Mouse (Mus musculus) forebrain, embryonic 11.5 days (tissue): ENCODE results near the gene Pxylp1. TPM values are rescaled to one million over a fixed set of nuclear protein-coding genes. Genes with fewer than 3 reads are reported as not detected.

ENCODE experiments used
- ATAC-seq: fragments of 200-750 bp; cut with Nextera tagmentation; replicated peaks from 2 replicates; pipeline ENCODE4 v1.8.0; 2017; ENCODE audit warnings: moderate TSS enrichment; ENCODE audit not compliant: low FRiP score
- DNase-seq: peaks from one replicate; pipeline ENCODE4 v3.0.0-alpha.2; 2017; ENCODE audit warnings: low spot score
- H3K27ac ChIP-seq: fragments of 300-500 bp; sonication (generic); 2 replicates; pipeline ENCODE4 v1.5.1; 2014; ENCODE audit warnings: low read depth, low read length
- H3K27me3 ChIP-seq: fragments of 300-500 bp; sonication (generic); 2 replicates; pipeline ENCODE4 v1.6.1; 2014; ENCODE audit warnings: mild to moderate bottlenecking, low read length, mixed read lengths; ENCODE audit not compliant: control insufficient read depth, insufficient read depth
- H3K36me3 ChIP-seq: fragments of 300-500 bp; sonication (generic); 2 replicates; pipeline ENCODE4 v1.6.1; 2014; ENCODE audit warnings: mild to moderate bottlenecking, low read length, moderate library complexity, mixed read lengths; ENCODE audit not compliant: control insufficient read depth, insufficient read depth
- H3K4me1 ChIP-seq: fragments of 300-500 bp; sonication (generic); replicated peaks from 2 replicates; pipeline ENCODE4 v1.6.1; 2014; ENCODE audit warnings: low read length, mixed read lengths; ENCODE audit not compliant: control insufficient read depth, insufficient read depth
- H3K4me2 ChIP-seq: fragments of 300-500 bp; sonication (generic); 2 replicates; pipeline ENCODE4 v1.6.1; 2014; ENCODE audit warnings: low read depth, mild to moderate bottlenecking, low read length, moderate library complexity, mixed read lengths; ENCODE audit not compliant: severe bottlenecking
- H3K4me3 ChIP-seq: fragments of 300-500 bp; sonication (generic); 2 replicates; pipeline ENCODE4 v1.5.1; 2014; ENCODE audit warnings: low read depth, low read length
- H3K9ac ChIP-seq: fragments of 300-500 bp; sonication (generic); 2 replicates; pipeline ENCODE4 v1.6.1; 2014; ENCODE audit warnings: low read length
- H3K9me3 ChIP-seq: fragments of 300-500 bp; sonication (generic); 2 replicates; pipeline ENCODE4 v1.6.1; 2016; ENCODE audit warnings: low read length, mixed read lengths; ENCODE audit not compliant: control insufficient read depth
- WGBS: fragments of 180-500 bp; shearing (Covaris S2); extraction: QIAGEN DNeasy Blood & Tissue Kit; methylation state at CpG from one replicate; pipeline ENCODE4 v1.1.7; 2014; 5-methylcytosine and 5-hydroxymethylcytosine counted together
- polyA plus RNA-seq: library from polyadenylated mRNA; unstranded; fragments of >200 nt; fragmentation: Nextera tagmentation; extraction: Ambion mirVana; gene quantifications from 2 replicates; pipeline ENCODE4 v1.2.1, GENCODE M21; 2014

Gene Pxylp1
- polyA plus RNA-seq, 1 experiment from 2014 or later, result 34.0 TPM

GRCm38 (mm10) chr9:96916620-96917538 is 24.4 kb upstream of the Pxylp1 start:
- Histone ChIP-seq H3K4me3 (no peak overlapping the region), H3K4me2 (no peak overlapping the region), H3K27me3 (no peaks in the 10 kb centered on the region), H3K27ac (no peak overlapping the region), H3K9ac (no peak overlapping the region), H3K4me1 (no peaks in the 10 kb centered on the region; the same call in 1 of the 2 replicates), H3K36me3 (no peaks in the 10 kb centered on the region), H3K9me3 (no peaks in the 10 kb centered on the region; the same call in 1 of the 2 replicates)
- ATAC-seq (peak; percentile 85), DNase-seq (peak; percentile 97)
- 40% methylated on average over 27 of the region's 27 CpGs for WGBS

DNA sequence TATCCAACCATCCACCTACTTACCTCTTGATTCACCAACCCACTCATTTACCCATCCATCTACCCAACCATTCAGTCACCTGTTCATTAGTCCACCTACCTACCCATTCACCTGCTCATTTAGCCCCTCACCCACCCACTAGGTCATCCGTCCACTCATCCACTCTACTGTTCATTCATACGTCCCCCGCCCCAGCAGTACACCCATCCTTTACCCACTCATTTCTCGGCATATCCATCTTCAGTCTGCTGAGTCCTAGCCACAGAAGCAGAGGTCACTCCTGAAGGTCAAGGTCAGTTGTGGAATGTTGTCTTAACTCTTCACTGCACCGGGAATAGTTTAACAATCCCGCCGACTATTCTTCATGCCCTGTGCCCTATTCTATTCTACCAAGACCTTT is 23.6 kb upstream of the Pxylp1 start:
- no peaks in the 10 kb centered on the region for H3K36me3 ChIP-seq
- no peak overlapping the region for H3K27ac ChIP-seq
- H3K4me3 ChIP-seq, result no peak overlapping the region
- H3K27me3 ChIP-seq, result no peaks in the 10 kb centered on the region
- ATAC-seq (peak; percentile 31; the same call in 1 of the 2 replicates), DNase-seq (no peak)
- H3K4me2 ChIP-seq, result no peak overlapping the region
- no peaks in the 10 kb centered on the region; the same call in 1 of the 2 replicates for H3K4me1 ChIP-seq
- no peaks in the 10 kb centered on the region; the same call in 1 of the 2 replicates for H3K9me3 ChIP-seq
- no peak overlapping the region for H3K9ac ChIP-seq
- 63% methylated on average over 7 of the region's 7 CpGs for WGBS

DNA sequence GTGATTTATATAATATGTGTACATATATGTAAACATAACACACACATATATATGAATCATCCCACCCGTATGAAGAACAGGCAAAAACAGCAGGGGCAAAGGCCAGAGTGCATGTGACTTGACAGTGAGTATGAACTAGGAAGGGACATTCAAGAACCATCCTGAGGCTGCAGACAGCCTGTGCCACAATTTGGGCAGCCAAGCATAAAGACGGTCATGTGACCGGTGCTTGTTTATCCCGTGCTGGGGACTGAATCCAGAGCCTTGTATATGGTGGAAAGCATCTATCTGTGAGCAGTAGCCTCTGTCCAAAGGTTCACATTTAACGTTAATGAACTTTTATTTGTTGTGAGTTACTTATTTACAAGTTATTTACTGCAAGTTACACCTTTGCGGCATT is 22.4 kb upstream of the Pxylp1 start:
- WGBS, result 81% methylated on average over 6 of the region's 6 CpGs
- H3K27me3 ChIP-seq, result no peaks in the 10 kb centered on the region
- no peaks in the 10 kb centered on the region; the same call in 1 of the 2 replicates for H3K4me1 ChIP-seq
- H3K4me3 ChIP-seq, result no peak overlapping the region
- no peak for DNase-seq
- H3K4me2 ChIP-seq, result no peak overlapping the region
- no peak overlapping the region for H3K9ac ChIP-seq
- H3K36me3 ChIP-seq, result no peaks in the 10 kb centered on the region
- ATAC-seq, result no peak
- H3K9me3 ChIP-seq, result no peaks in the 10 kb centered on the region; the same call in 1 of the 2 replicates
- H3K27ac ChIP-seq, result no peak overlapping the region

GRCm38 (mm10) chr9:96914005-96914404 is 21.5 kb upstream of the Pxylp1 start:
- ATAC-seq (no peak), DNase-seq (no peak)
- no peak overlapping the region for H3K4me2 ChIP-seq
- no peaks in the 10 kb centered on the region for H3K27me3 ChIP-seq
- H3K9ac ChIP-seq, result no peak overlapping the region
- no peaks in the 10 kb centered on the region; the same call in 1 of the 2 replicates for H3K4me1 ChIP-seq
- WGBS, result 83% methylated on average over 3 of the region's 3 CpGs
- H3K4me3 ChIP-seq, result no peak overlapping the region
- no peaks in the 10 kb centered on the region for H3K36me3 ChIP-seq
- H3K9me3 ChIP-seq, result no peaks in the 10 kb centered on the region
- H3K27ac ChIP-seq, result no peak overlapping the region

- H3K9me3 ChIP-seq, result no peaks in the 10 kb centered on the region
- ATAC-seq (no peak), DNase-seq (no peak)
- H3K27me3 ChIP-seq, result no peaks in the 10 kb centered on the region
- no peaks in the 10 kb centered on the region for H3K4me1 ChIP-seq
- H3K36me3 ChIP-seq, result no peaks in the 10 kb centered on the region
- no peak overlapping the region for H3K4me2 ChIP-seq
- 81% methylated on average over 1 of the region's 1 CpGs for WGBS
- H3K4me3 ChIP-seq, result no peak overlapping the region
- H3K9ac ChIP-seq, result no peak overlapping the region
- H3K27ac ChIP-seq, result no peak overlapping the region
Measured at GRCm38 (mm10) chr9:96909503-96909902, 17.0 kb upstream of the Pxylp1 start.

DNA sequence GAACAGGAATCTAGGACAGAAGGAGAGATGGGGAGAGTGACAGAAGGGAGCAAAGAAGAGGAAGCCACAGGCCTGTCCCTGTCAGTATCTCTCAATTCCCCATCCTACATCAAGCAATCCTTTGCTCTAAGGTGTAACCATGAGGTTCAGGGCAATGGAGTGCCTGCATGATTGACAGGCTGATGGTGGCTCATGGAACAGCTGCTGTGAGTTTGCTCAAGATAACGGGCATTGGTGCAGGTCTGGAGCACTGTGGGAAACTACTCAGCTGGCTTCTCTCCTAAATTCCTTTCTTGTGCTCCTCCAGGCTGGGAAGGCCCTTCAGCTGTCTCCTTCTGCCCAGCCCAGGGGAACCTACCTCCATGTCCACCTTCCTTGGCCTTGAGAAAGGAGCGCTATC is 16.3 kb upstream of the Pxylp1 start:
- Histone ChIP-seq H3K27ac (no peak overlapping the region), H3K4me2 (no peak overlapping the region), H3K9ac (no peak overlapping the region), H3K4me1 (no peaks in the 10 kb centered on the region), H3K36me3 (no peaks in the 10 kb centered on the region), H3K27me3 (no peaks in the 10 kb centered on the region), H3K9me3 (no peaks in the 10 kb centered on the region), H3K4me3 (no peak overlapping the region)
- 74% methylated on average over 2 of the region's 2 CpGs for WGBS
- no peak for DNase-seq
- ATAC-seq, result no peak

GRCm38 (mm10) chr9:96904360-96905355 is 12.2 kb upstream of the Pxylp1 start:
- ATAC-seq, result no peak
- H3K27ac ChIP-seq, result no peak overlapping the region
- no peak overlapping the region for H3K4me2 ChIP-seq
- H3K9me3 ChIP-seq, result no peaks in the 10 kb centered on the region
- H3K36me3 ChIP-seq, result no peaks in the 10 kb centered on the region
- DNase-seq, result no peak
- H3K4me3 ChIP-seq, result no peak overlapping the region
- H3K4me1 ChIP-seq, result no peaks in the 10 kb centered on the region
- WGBS, result 89% methylated on average over 7 of the region's 7 CpGs
- H3K27me3 ChIP-seq, result no peaks in the 10 kb centered on the region
- no peak overlapping the region for H3K9ac ChIP-seq

GRCm38 (mm10) chr9:96899717-96900116 is 7.2 kb upstream of the Pxylp1 start:
- no peak for DNase-seq
- H3K4me1 ChIP-seq, result no peaks in the 10 kb centered on the region
- H3K9ac ChIP-seq, result no peak overlapping the region
- H3K4me2 ChIP-seq, result no peak overlapping the region
- H3K27ac ChIP-seq, result no peak overlapping the region
- no peaks in the 10 kb centered on the region; the same call in 1 of the 2 replicates for H3K9me3 ChIP-seq
- H3K27me3 ChIP-seq, result no peaks in the 10 kb centered on the region
- no peaks in the 10 kb centered on the region for H3K36me3 ChIP-seq
- ATAC-seq, result no peak
- no peak overlapping the region for H3K4me3 ChIP-seq
- 84% methylated on average over 5 of the region's 5 CpGs for WGBS
